ENCODE assay signal across 14 mouse cellular contexts in genomic region chr9:57203571-57203970, GRCm38 (mm10). TPM values are rescaled to one million over a fixed set of nuclear protein-coding genes. Genes with fewer than 3 reads are reported as not detected.
"Had no signal": no experiment of that assay in that cellular context is flagged by ENCODE, and none has a peak within 500 bp of the region (broad histone marks: within the 10 kb centered on the region; RNA-seq: fewer than 3 reads in every experiment).

No protein-coding gene starts in this region.

RNA-seq across cellular contexts. Expression of gene Trcg1, which starts 32.8 kb away (rescaled TPM):
- polyA plus RNA-seq: liver, embryonic 16.5 days; lung, embryonic 14.5 days; lung, embryonic 16.5 days; midbrain, embryonic 10.5 days; midbrain, embryonic 12.5 days; midbrain, embryonic 14.5 days; midbrain, embryonic 16.5 days; myocyte; neural tube, embryonic 11.5 days; neural tube, embryonic 13.5 days; neural tube, embryonic 15.5 days; spleen, adult 2 months; stomach, postnatal 0 days; urinary bladder, adult 2 months had no signal
